Mouse (Mus musculus) erythroid progenitor cell, adult 5-6 weeks (primary cell): Measurements from ENCODE around the gene Csf2. TPM values are rescaled to one million over a fixed set of nuclear protein-coding genes. Genes with fewer than 3 reads are reported as not detected.
"Not testable (repeated sequence)": the region's sequence is repeated elsewhere in the genome, so short reads cannot be mapped to it uniquely, and the experiment has no call there.

Source experiments
- ATAC-seq: replicated peaks from 2 replicates; pipeline ENCODE4 v1.8.0; 2016; ENCODE audit warnings: moderate number of reproducible peaks, mild to moderate bottlenecking, moderate TSS enrichment, inconsistent platforms; ENCODE audit not compliant: poor library complexity, low FRiP score, severe bottlenecking
- total RNA-seq, 2 experiments: library from RNA; stranded (forward) in 1 of 2; stranded (reverse) in 1 of 2; fragments of 150-400 nt in 1 of 2; fragments of 186-747, 209-891 nt in 1 of 2; gene quantifications; 2 replicates each; pipeline versions ENCODE4 v1.2.3 to v1.2.4; 2015 to 2017; ENCODE audit warnings: low replicate concordance in 2 of 2

Csf2 gene
- total RNA-seq (2015; ENCODE audit: low replicate concordance) (not detected in 2 replicates), total RNA-seq (2017; ENCODE audit: low replicate concordance) (not detected in 2 replicates)

- ATAC-seq: no peak
These were observed at the start of gene Csf2 for GRCm38 (mm10) chr11:54248940-54249717. Gene Csf2, minus strand, starts transcription at chr11:54249667.

- ATAC-seq: no peak
These were observed 49.3 kb upstream of the Csf2 start for GRCm38 (mm10) chr11:54298777-54299176.

GRCm38 (mm10) chr11:54297471-54297870 is 48.0 kb upstream of the Csf2 start:
- ATAC-seq: not testable (repeated sequence)

- ATAC-seq: no peak
These were observed 47.3 kb upstream of the Csf2 start for GRCm38 (mm10) chr11:54296734-54297133.

GRCm38 (mm10) chr11:54295971-54296370 is 46.5 kb upstream of the Csf2 start:
- ATAC-seq: no peak

- no peak for ATAC-seq
These were observed 44.7 kb upstream of the Csf2 start for GRCm38 (mm10) chr11:54293980-54294807.

GRCm38 (mm10) chr11:54292163-54292562 is 42.7 kb upstream of the Csf2 start:
- ATAC-seq: no peak

- ATAC-seq: no peak
These were observed 38.5 kb upstream of the Csf2 start for GRCm38 (mm10) chr11:54287821-54288453.

- ATAC-seq: no peak
These were observed 22.0 kb upstream of the Csf2 start for GRCm38 (mm10) chr11:54271437-54271949.

- no peak for ATAC-seq
These were observed 19.9 kb upstream of the Csf2 start for GRCm38 (mm10) chr11:54269191-54269896.

- ATAC-seq: no peak
These were observed 17.7 kb upstream of the Csf2 start, which contains the start of gene Il3 for GRCm38 (mm10) chr11:54267177-54267576. Gene Il3, minus strand, starts transcription at chr11:54267277.

GRCm38 (mm10) chr11:54264542-54264941 is 15.1 kb upstream of the Csf2 start:
- ATAC-seq: peak; percentile 49; the same call in 1 of the 2 replicates

GRCm38 (mm10) chr11:54263405-54264031 is 14.1 kb upstream of the Csf2 start:
- no peak for ATAC-seq

GRCm38 (mm10) chr11:54256624-54257376 is 7.3 kb upstream of the Csf2 start:
- ATAC-seq: no peak

GRCm38 (mm10) chr11:54254114-54254513 is 4.6 kb upstream of the Csf2 start:
- no peak for ATAC-seq

- no peak for ATAC-seq
These were observed 1.1 kb upstream of the Csf2 start for GRCm38 (mm10) chr11:54250575-54250974.

- ATAC-seq: no peak
These were observed 281 bp upstream of the Csf2 start for GRCm38 (mm10) chr11:54249748-54250147.

GRCm38 (mm10) chr11:54247251-54247950 is 2.1 kb downstream of the Csf2 start:
- ATAC-seq: no peak
